Mouse (Mus musculus) left cerebral cortex, postnatal 25 days (tissue): Measurements from ENCODE around the gene Svopl. TPM values are rescaled to one million over a fixed set of nuclear protein-coding genes. Genes with fewer than 3 reads are reported as not detected.

Experiments used
- DNase-seq, 2 experiments: peaks; one replicate each; pipeline ENCODE4 v3.0.0; 2022; ENCODE audit warnings: low spot score in 2 of 2, mixed read lengths in 1 of 2
- intact Hi-C: fragments of 180-260 bp; cut with DNase I; formaldehyde crosslinking; loops from one replicate; pipeline ENCODE4 v1.15.1; 2025
- total RNA-seq, 2 experiments: library from RNA; stranded (reverse); gene quantifications; 2 replicates each; pipeline ENCODE4 v1.2.3; 2021

The Svopl gene
- total RNA-seq, 2 experiments from 2014 or later: 0.16 to 0.18 TPM

GRCm38 (mm10) chr6:38048003-38048402 is 1.2 kb upstream of the Svopl start:
- intact Hi-C loops: no loop called here
- DNase-seq: no peak

GRCm38 (mm10) chr6:38032801-38033566 is 13.8 kb downstream of the Svopl start:
- intact Hi-C loops: no loop called here
- DNase-seq: no peak

GRCm38 (mm10) chr6:38031924-38032540 is 14.8 kb downstream of the Svopl start:
- peak; percentile 24 to 51 for DNase-seq
- intact Hi-C loops: no loop called here

GRCm38 (mm10) chr6:38028205-38028604 is 18.6 kb downstream of the Svopl start:
- intact Hi-C loops: no loop called here
- no peak for DNase-seq

- intact Hi-C loops: no loop called here
- no peak for DNase-seq
Observed at GRCm38 (mm10) chr6:38027771-38028170, 19.0 kb downstream of the Svopl start.

GRCm38 (mm10) chr6:38023284-38023683 is 23.5 kb downstream of the Svopl start:
- no peak for DNase-seq
- intact Hi-C loops: no loop called here

- intact Hi-C loops: no loop called here
- no peak for DNase-seq
Observed at GRCm38 (mm10) chr6:38021406-38021805, 25.4 kb downstream of the Svopl start.

GRCm38 (mm10) chr6:38012829-38013228 is 34.0 kb downstream of the Svopl start:
- no peak for DNase-seq
- intact Hi-C loops: no loop called here

- intact Hi-C loops: loop anchor here (1.0 to 5.0 kb wide), 2 partner anchors 59 to 150 kb away; no protein-coding TSS in a partner anchor
- DNase-seq: peak; percentile 54 to 75
Observed at GRCm38 (mm10) chr6:38007459-38007858, 39.3 kb downstream of the Svopl start.

GRCm38 (mm10) chr6:37967386-37967785 is 79.4 kb downstream of the Svopl start:
- DNase-seq: no peak
- intact Hi-C loops: no loop called here

- intact Hi-C loops: no loop called here
- DNase-seq: no peak
Observed at GRCm38 (mm10) chr6:37951306-37951705, 95.5 kb downstream of the Svopl start.

GRCm38 (mm10) chr6:37936498-37936897 is 110.3 kb downstream of the Svopl start:
- intact Hi-C loops: no loop called here
- DNase-seq: no peak

Other genes with a start within 250 kb of the Svopl start
- 10 to 100 TPM; 27.0 to 31.9 TPM for gene Trim24, start 176.2 kb downstream of the Svopl start, total RNA-seq
- gene Tmem213, start 62.3 kb upstream of the Svopl start, total RNA-seq: not detected
- 1 to 10 TPM; 1.9 to 3.1 TPM for gene Atp6v0a4, start 77.6 kb upstream of the Svopl start, total RNA-seq
- gene D630045J12Rik, start 207.0 kb upstream of the Svopl start, total RNA-seq: 10 to 100 TPM; 41.4 to 48.7 TPM